Mouse (Mus musculus): Measurements from ENCODE around the gene Tmem115. TPM values are rescaled to one million over a fixed set of nuclear protein-coding genes. Genes with fewer than 3 reads are reported as not detected.

The Tmem115 gene
- polyA plus RNA-seq, 1 experiment from 2014 or later: 30.4 TPM

- Histone ChIP-seq H3K27me3 (replicated peaks) (peaks cover 5% of the 10 kb centered on the region; the same call in 1 of the 2 replicates), H3K4me2 (peak overlapping the region; percentile 97), H3K27ac (replicated peaks) (no peak overlapping the region), H3K9me3 (no peaks in the 10 kb centered on the region), H3K4me3 (peak overlapping the region; percentile 74), H3K9ac (peak overlapping the region; percentile 93), H3K4me1 (peaks cover 32% of the 10 kb centered on the region), H3K36me3 (peaks cover 49% of the 10 kb centered on the region)
- 40% methylated on average over 8 of the region's 8 CpGs for WGBS
- no peak for ATAC-seq (ENCODE audit: extremely low read depth, insufficient number of reproducible peaks, low FRiP score, low TSS enrichment)
Measured at GRCm38 (mm10) chr9:107542721-107543120, 9.0 kb downstream of the Tmem115 start.

DNA sequence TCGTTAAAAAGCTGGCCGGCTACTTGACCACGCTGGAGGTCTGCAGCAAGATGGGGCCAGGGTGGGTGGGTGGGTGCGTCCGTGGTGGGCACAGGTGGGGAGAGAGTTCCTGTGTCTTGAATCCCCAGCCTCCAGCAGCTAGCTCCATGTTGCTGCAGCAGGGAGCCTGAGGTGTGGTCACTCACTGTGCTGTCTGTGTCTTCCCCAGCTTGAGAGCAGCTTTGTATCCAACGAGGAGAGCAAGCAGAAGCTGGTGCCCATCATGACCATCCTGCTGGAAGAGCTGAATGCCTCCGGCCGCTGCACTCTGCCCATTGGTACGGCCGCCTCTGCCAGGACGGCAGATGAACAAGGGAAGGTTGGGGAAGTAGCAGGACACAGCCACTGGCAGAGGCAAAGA is 9.6 kb downstream of the Tmem115 start:
- peaks cover 10% of the 10 kb centered on the region; the same call in 1 of the 2 replicates for H3K27me3 ChIP-seq (replicated peaks)
- peaks cover 43% of the 10 kb centered on the region for H3K36me3 ChIP-seq
- no peak overlapping the region for H3K27ac ChIP-seq (replicated peaks)
- ATAC-seq (ENCODE audit: extremely low read depth, insufficient number of reproducible peaks, low FRiP score, low TSS enrichment): no peak
- H3K4me2 ChIP-seq: peak overlapping the region; percentile 97; the same call in 1 of the 2 replicates
- H3K9me3 ChIP-seq: no peaks in the 10 kb centered on the region
- peaks cover 32% of the 10 kb centered on the region for H3K4me1 ChIP-seq
- WGBS: 83% methylated on average over 11 of the region's 11 CpGs
- 0 out of 2 replicates have a peak overlapping the region, but pooled peaks have one; percentile 74 for H3K4me3 ChIP-seq
- H3K9ac ChIP-seq: peak overlapping the region; percentile 93

DNA sequence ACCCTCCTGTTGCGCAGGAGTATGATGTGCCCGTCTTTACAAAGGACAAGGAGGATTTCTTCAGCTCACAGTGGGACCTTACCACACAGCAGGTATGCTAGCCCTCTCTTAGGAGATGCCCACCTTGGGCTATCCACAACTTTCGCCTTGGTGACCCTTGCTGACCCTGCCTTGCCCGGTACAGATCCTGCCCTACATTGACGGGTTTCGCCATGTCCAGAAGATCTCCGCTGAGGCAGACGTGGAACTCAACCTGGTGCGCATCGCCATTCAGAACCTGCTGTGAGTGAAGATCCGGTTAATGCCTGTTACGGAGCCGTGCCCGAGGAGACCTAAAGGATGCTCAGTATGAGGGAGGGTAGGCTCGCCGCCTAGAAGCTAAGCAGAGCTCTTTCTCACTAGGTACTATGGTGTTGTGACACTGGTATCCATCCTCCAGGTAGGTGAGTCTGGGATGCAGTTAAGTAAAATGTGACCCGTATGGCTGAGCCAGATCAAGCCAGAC is 10.5 kb downstream of the Tmem115 start:
- no peak overlapping the region for H3K4me3 ChIP-seq
- WGBS: 93% methylated on average over 17 of the region's 17 CpGs
- no peak overlapping the region for H3K9ac ChIP-seq
- ATAC-seq (ENCODE audit: extremely low read depth, insufficient number of reproducible peaks, low FRiP score, low TSS enrichment): no peak
- H3K27ac ChIP-seq (replicated peaks): no peak overlapping the region
- H3K36me3 ChIP-seq: peaks cover 34% of the 10 kb centered on the region
- H3K27me3 ChIP-seq (replicated peaks): peaks cover 20% of the 10 kb centered on the region
- H3K9me3 ChIP-seq: no peaks in the 10 kb centered on the region
- H3K4me2 ChIP-seq: no peak overlapping the region
- H3K4me1 ChIP-seq: peaks cover 32% of the 10 kb centered on the region

GRCm38 (mm10) chr9:107544729-107545128 is 11.0 kb downstream of the Tmem115 start:
- WGBS: 89% methylated on average over 12 of the region's 12 CpGs
- no peak overlapping the region for H3K4me2 ChIP-seq
- no peak overlapping the region for H3K9ac ChIP-seq
- H3K9me3 ChIP-seq: no peaks in the 10 kb centered on the region
- H3K27me3 ChIP-seq (replicated peaks): peaks cover 25% of the 10 kb centered on the region
- no peak overlapping the region for H3K27ac ChIP-seq (replicated peaks)
- H3K36me3 ChIP-seq: peaks cover 29% of the 10 kb centered on the region
- H3K4me3 ChIP-seq: no peak overlapping the region
- ATAC-seq (ENCODE audit: extremely low read depth, insufficient number of reproducible peaks, low FRiP score, low TSS enrichment): no peak
- peaks cover 32% of the 10 kb centered on the region for H3K4me1 ChIP-seq

DNA sequence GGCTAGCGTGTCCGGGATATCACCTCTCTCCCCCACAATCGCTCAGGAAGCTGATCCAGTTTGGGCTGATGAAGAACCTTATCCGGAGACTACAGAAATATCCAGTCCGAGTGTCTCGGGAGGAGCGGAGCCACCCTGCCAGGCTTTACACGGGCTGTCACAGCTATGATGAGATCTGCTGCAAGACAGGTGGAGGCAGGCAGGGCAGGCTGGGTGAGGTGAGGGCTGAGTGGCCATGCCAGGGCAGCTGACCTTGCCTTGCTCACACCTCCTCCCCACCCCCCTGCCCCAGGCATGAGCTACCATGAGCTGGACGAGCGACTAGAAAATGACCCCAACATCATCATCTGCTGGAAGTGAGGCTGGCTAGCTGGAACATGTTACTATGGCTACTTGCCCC is 11.5 kb downstream of the Tmem115 start:
- Histone ChIP-seq H3K36me3 (peaks cover 24% of the 10 kb centered on the region), H3K27ac (replicated peaks) (no peak overlapping the region), H3K27me3 (replicated peaks) (peaks cover 29% of the 10 kb centered on the region), H3K9ac (no peak overlapping the region), H3K9me3 (no peaks in the 10 kb centered on the region), H3K4me2 (no peak overlapping the region), H3K4me3 (no peak overlapping the region), H3K4me1 (peaks cover 32% of the 10 kb centered on the region)
- 78% methylated on average over 10 of the region's 10 CpGs for WGBS
- ATAC-seq (ENCODE audit: extremely low read depth, insufficient number of reproducible peaks, low FRiP score, low TSS enrichment): no peak

- peaks cover 33% of the 10 kb centered on the region for H3K4me1 ChIP-seq
- H3K9me3 ChIP-seq: no peaks in the 10 kb centered on the region
- ATAC-seq (ENCODE audit: extremely low read depth, insufficient number of reproducible peaks, low FRiP score, low TSS enrichment): no peak
- no peak overlapping the region for H3K4me3 ChIP-seq
- no peak overlapping the region for H3K4me2 ChIP-seq
- no peak overlapping the region for H3K9ac ChIP-seq
- no peak overlapping the region for H3K27ac ChIP-seq (replicated peaks)
- peaks cover 23% of the 10 kb centered on the region for H3K36me3 ChIP-seq
- H3K27me3 ChIP-seq (replicated peaks): peaks cover 33% of the 10 kb centered on the region
- WGBS: 8% methylated on average over 3 of the region's 3 CpGs
Measured at GRCm38 (mm10) chr9:107545602-107546001, 11.9 kb downstream of the Tmem115 start.

DNA sequence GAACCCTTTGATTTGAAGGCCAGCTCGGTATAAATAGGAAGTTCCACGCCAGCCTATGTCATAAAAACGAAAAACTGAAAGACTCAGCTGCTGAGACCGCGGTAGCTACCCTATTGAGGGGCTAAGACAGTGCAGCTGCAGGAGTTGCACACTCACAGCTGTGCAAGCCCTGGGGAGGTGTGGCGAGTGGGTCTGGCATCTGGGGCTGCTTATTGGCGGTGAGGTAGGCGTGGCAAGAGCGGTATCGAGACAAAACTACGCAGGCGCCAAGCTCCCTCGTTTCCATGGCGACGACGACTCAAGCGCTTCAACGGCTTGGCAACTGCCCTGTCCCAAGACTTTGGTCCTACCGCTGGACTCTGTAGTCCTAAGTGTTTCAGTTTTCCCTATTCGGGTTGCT is 13.3 kb downstream of the Tmem115 start, which contains the start of gene Zmynd10:
TSS of gene Zmynd10 (plus strand) at position 273 of the 400 bp plus-strand sequence.
- H3K9ac ChIP-seq: peak within 1 kb of the TSS; percentile 63
- H3K27ac ChIP-seq (replicated peaks): 0 out of 2 replicates have a peak within 1 kb of the TSS, but pooled peaks have one; percentile 12
- no peak for ATAC-seq (ENCODE audit: extremely low read depth, insufficient number of reproducible peaks, low FRiP score, low TSS enrichment)
- peak within 1 kb of the TSS; percentile 61 for H3K4me2 ChIP-seq
- peak within 1 kb of the TSS; percentile 20 for H3K4me3 ChIP-seq
- H3K9me3 ChIP-seq: no peaks in the 10 kb centered on the region
- 5% methylated on average over 20 of the region's 20 CpGs for WGBS
- peaks cover 23% of the 10 kb centered on the region for H3K36me3 ChIP-seq
- peaks cover 39% of the 10 kb centered on the region for H3K27me3 ChIP-seq (replicated peaks)
- H3K4me1 ChIP-seq: peaks cover 38% of the 10 kb centered on the region

DNA sequence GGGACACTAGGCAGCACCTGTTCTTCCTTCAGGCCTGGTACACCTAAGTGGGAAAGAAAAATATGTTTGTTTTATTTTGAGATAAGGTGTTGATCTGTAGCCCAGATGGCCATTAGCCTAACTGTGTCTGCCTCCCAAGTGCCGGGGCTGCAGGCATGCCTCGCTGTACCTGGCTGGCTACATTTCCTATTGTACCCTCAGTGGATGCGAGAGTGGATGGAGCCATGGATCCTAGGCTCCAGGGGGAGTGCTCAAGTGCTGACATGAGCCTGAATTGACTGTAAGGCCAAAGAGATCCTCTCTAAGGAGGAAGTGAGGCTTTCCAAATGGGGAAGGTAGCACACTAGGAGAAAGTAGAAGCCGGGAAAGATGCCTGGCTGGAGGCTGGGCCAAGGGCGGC is 14.2 kb downstream of the Tmem115 start:
- Histone ChIP-seq H3K36me3 (peaks cover 23% of the 10 kb centered on the region), H3K27ac (replicated peaks) (no peak overlapping the region), H3K4me2 (no peak overlapping the region), H3K4me3 (no peak overlapping the region), H3K4me1 (peaks cover 39% of the 10 kb centered on the region), H3K9me3 (no peaks in the 10 kb centered on the region), H3K9ac (no peak overlapping the region), H3K27me3 (replicated peaks) (peaks cover 45% of the 10 kb centered on the region)
- 74% methylated on average over 5 of the region's 5 CpGs for WGBS
- no peak for ATAC-seq (ENCODE audit: extremely low read depth, insufficient number of reproducible peaks, low FRiP score, low TSS enrichment)

DNA sequence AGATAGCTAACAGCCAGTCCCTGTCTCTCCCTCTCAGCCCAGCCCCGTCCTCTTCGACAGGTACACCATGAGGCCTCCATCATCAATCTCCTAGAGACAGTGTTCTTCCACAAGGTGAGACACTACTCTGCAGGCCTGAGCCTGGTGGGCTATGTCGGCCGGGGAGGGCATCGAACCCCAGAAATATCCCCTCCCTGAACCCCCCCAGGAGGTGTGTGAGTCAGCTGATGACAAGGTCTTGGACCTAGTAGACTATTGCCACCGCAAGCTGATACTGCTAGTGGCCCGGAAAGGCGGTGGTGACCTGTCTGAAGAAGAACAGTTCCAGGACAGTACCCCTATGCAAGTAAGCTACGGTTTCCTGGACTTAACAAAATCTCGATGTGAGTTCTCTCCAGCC is 15.1 kb downstream of the Tmem115 start:
- ATAC-seq (ENCODE audit: extremely low read depth, insufficient number of reproducible peaks, low FRiP score, low TSS enrichment): no peak
- H3K4me3 ChIP-seq: no peak overlapping the region
- no peaks in the 10 kb centered on the region for H3K9me3 ChIP-seq
- no peak overlapping the region for H3K27ac ChIP-seq (replicated peaks)
- no peak overlapping the region for H3K9ac ChIP-seq
- H3K4me1 ChIP-seq: peaks cover 46% of the 10 kb centered on the region
- H3K4me2 ChIP-seq: no peak overlapping the region
- 82% methylated on average over 10 of the region's 10 CpGs for WGBS
- H3K27me3 ChIP-seq (replicated peaks): peaks cover 46% of the 10 kb centered on the region
- H3K36me3 ChIP-seq: peaks cover 17% of the 10 kb centered on the region

- Histone ChIP-seq H3K4me1 (peaks cover 48% of the 10 kb centered on the region), H3K4me3 (no peak overlapping the region), H3K4me2 (no peak overlapping the region), H3K9me3 (no peaks in the 10 kb centered on the region), H3K9ac (no peak overlapping the region), H3K27ac (replicated peaks) (no peak overlapping the region), H3K36me3 (peaks cover 10% of the 10 kb centered on the region), H3K27me3 (replicated peaks) (peaks cover 46% of the 10 kb centered on the region)
- no peak for ATAC-seq (ENCODE audit: extremely low read depth, insufficient number of reproducible peaks, low FRiP score, low TSS enrichment)
- 80% methylated on average over 20 of the region's 20 CpGs for WGBS
Measured at GRCm38 (mm10) chr9:107549297-107550074, 15.7 kb downstream of the Tmem115 start.

DNA sequence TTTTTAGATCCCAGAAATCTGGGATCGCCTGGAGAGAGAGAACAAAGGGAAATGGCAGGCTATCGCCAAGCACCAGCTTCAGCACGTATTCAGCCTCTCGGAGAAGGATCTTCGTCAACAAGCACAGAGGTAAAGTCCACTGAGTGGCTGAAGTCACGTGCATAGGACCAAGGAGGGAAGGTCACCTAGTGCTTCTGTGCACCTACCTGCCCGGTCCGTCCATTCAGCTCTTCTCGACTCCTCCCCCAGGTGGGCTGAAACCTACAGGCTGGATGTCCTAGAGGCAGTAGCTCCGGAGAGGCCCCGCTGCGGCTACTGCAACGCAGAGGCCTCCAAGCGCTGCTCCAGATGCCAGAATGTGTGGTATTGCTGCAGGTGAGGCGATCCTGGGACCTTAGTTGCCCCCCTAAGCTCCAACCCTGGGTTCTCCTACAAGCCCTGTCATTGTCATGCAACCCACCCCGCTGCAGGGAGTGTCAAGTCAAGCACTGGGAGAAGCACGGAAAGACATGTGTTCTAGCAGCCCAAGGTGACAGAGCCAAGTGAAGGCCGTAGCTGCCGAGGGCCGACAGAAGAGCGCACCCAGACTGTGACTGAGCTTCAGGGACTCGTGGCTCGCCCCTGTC is 16.9 kb downstream of the Tmem115 start:
- peak overlapping the region; percentile 58 for H3K4me3 ChIP-seq
- H3K4me1 ChIP-seq: peaks cover 50% of the 10 kb centered on the region
- H3K36me3 ChIP-seq: no peaks in the 10 kb centered on the region
- WGBS: 35% methylated on average over 23 of the region's 23 CpGs
- no peaks in the 10 kb centered on the region for H3K9me3 ChIP-seq
- H3K27me3 ChIP-seq (replicated peaks): peaks cover 46% of the 10 kb centered on the region
- H3K9ac ChIP-seq: peak overlapping the region; percentile 83
- H3K27ac ChIP-seq (replicated peaks): peak overlapping the region; percentile 51; the same call in 1 of the 2 replicates
- no peak for ATAC-seq (ENCODE audit: extremely low read depth, insufficient number of reproducible peaks, low FRiP score, low TSS enrichment)
- H3K4me2 ChIP-seq: peak overlapping the region; percentile 96

Measured in heart, embryonic 13.5 days (tissue).